Mouse (Mus musculus) liver, adult 2 months (tissue): ENCODE measurements at regions not wholly inside any gene's neighbourhood (a gene's known extent, or its start where the extent isn't known, plus 50 kb on each side); places are given as distances from the start of the nearest gene placed in this dataset.
A peak's percentile ranks its signal among the peaks of the same experiment; 100 is the strongest.

ENCODE experiments used
- CTCF ChIP-seq: fragments of 200-500 bp; IDR thresholded peaks from 2 replicates; pipeline ENCODE4 v1.5.1; 2011; ENCODE audit warnings: low read depth, low read length, control low read depth
- POLR2A ChIP-seq: fragments of 200-500 bp; IDR thresholded peaks from 2 replicates; pipeline ENCODE4 v1.6.1; 2011; ENCODE audit warnings: low read length, control low read depth; ENCODE audit not compliant: insufficient read depth; ENCODE audit errors: extremely low read depth

GRCm38 (mm10) chr1:23705489-23705888, 56.1 kb upstream of the B3gat2 start:
- no peak for TF ChIP-seq POLR2A
- peak; percentile 41; the same call in 1 of the 2 replicates for TF ChIP-seq CTCF
